Mouse (Mus musculus): ENCODE data around the gene Ntf5. TPM values are rescaled to one million over a fixed set of nuclear protein-coding genes. Genes with fewer than 3 reads are reported as not detected.
"Not testable (repeated sequence)": the region's sequence is repeated elsewhere in the genome, so short reads cannot be mapped to it uniquely, and the experiment has no call there.

The Ntf5 gene
- polyA plus RNA-seq, 1 experiment from 2014 or later, result not detected

- H3K27me3 ChIP-seq (ENCODE audit: control insufficient read depth, insufficient read depth, low read length); H3K27ac ChIP-seq (ENCODE audit: low read depth, low read length); ATAC-seq (ENCODE audit: low read depth); H3K9ac ChIP-seq (replicated peaks; ENCODE audit: low read depth, low read length); H3K4me2 ChIP-seq (ENCODE audit: low read depth, low read length); H3K4me3 ChIP-seq (ENCODE audit: low read depth, low read length); H3K9me3 ChIP-seq (ENCODE audit: control insufficient read depth, low read length): not testable (repeated sequence)
- Histone ChIP-seq H3K4me1 (ENCODE audit: control insufficient read depth, insufficient read depth, low read length) (peaks cover 24% of the 10 kb centered on the region), H3K36me3 (ENCODE audit: control insufficient read depth, insufficient read depth, low read length) (peaks cover 19% of the 10 kb centered on the region; the same call in 1 of the 2 replicates)
- WGBS, result 82% methylated on average over 4 of the region's 4 CpGs
Measured at GRCm38 (mm10) chr7:45462868-45463267, 49.4 kb downstream of the Ntf5 start.

DNA sequence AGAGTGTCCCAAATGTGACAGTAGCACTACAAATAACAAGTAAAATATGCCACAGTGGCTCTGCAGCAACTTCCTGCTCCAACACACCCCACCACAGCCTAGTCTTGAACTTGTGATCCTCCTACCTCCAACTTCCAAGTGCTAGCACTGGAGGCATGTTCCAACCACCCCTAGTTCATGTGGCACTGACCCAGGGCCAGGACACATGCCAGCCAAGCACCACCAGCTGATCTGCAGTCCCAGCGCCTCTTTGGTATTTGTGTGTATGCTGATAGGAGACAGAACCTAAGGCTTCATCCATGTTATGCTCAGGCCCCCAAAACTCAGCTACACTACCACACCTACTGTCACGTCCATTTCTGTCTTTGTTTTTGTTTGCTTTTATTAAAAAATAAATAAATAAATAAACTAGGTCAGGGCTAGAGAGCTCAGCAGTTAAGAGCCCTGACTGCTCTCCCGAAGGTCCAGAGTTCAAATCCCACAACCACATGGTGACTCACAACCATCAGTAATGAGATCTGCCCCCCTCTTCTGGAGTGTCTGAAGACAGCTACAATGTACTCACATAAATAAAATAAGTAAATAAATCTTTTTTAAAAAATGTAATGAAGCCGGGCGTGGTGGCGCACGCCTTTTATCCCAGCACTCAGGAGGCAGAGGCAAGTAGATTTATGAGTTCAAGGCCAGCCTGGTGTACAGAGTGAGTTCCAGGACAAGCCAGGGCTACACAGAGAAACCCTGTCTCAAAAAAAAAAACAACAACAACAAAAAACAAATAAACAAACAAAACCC, 50.7 kb downstream of the Ntf5 start:
- Histone ChIP-seq H3K27ac (ENCODE audit: low read depth, low read length) (no peak overlapping the region), H3K4me1 (ENCODE audit: control insufficient read depth, insufficient read depth, low read length) (peaks cover 20% of the 10 kb centered on the region), H3K4me3 (ENCODE audit: low read depth, low read length) (no peak overlapping the region), H3K36me3 (ENCODE audit: control insufficient read depth, insufficient read depth, low read length) (peaks cover 15% of the 10 kb centered on the region; the same call in 1 of the 2 replicates), H3K4me2 (ENCODE audit: low read depth, low read length) (no peak overlapping the region), H3K9ac (replicated peaks; ENCODE audit: low read depth, low read length) (no peak overlapping the region), H3K9me3 (ENCODE audit: control insufficient read depth, low read length) (no peaks in the 10 kb centered on the region), H3K27me3 (ENCODE audit: control insufficient read depth, insufficient read depth, low read length) (no peaks in the 10 kb centered on the region)
- no peak for ATAC-seq (ENCODE audit: low read depth)
- WGBS, result 98% methylated on average over 7 of the region's 7 CpGs

DNA sequence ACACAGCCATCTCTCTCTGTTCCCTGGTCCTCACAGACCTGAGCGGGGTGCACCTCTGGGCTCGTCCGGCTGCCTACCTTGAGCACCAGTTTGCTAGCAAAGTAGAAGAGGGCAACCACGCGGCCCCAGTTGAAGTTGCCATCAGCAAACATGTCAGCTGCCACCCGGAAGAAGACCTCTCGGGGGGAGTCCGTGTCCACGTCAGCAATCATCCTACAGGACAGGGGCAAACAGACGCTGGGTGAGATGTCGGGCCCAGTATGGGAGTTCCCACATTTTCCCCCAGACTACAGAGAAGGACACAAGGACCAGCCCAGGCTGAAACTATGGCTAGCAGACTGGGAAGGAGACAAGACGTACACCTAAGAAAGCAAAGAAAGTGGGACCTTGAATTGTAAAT, 51.6 kb downstream of the Ntf5 start:
- H3K9ac ChIP-seq (replicated peaks; ENCODE audit: low read depth, low read length), result no peak overlapping the region
- 96% methylated on average over 12 of the region's 12 CpGs for WGBS

DNA sequence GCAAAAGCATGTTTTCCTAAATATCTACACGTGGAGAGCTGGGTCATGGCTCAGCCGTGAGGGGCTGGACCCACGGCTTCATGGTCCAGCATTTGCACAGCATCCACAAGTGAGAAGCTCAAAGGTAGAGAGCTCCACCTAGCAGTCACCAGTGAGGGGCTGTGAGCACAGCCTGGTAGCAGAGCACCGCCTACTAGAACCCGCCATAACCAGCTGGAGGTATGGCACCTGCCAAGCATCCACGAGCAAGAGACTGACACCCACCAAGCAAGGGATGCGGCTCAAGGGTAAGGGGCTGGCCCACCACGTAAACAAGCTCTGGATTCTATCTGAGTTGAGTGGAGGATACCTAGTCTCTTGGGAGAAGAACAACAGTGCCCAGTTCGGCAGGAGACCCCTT, 52.1 kb downstream of the Ntf5 start:
- Histone ChIP-seq H3K4me2 (ENCODE audit: low read depth, low read length) (peak overlapping the region; percentile 89), H3K27me3 (ENCODE audit: control insufficient read depth, insufficient read depth, low read length) (no peaks in the 10 kb centered on the region), H3K36me3 (ENCODE audit: control insufficient read depth, insufficient read depth, low read length) (peaks cover 15% of the 10 kb centered on the region; the same call in 1 of the 2 replicates), H3K4me1 (ENCODE audit: control insufficient read depth, insufficient read depth, low read length) (peaks cover 16% of the 10 kb centered on the region), H3K4me3 (ENCODE audit: low read depth, low read length) (peak overlapping the region; percentile 85), H3K9me3 (ENCODE audit: control insufficient read depth, low read length) (no peaks in the 10 kb centered on the region), H3K27ac (ENCODE audit: low read depth, low read length) (no peak overlapping the region), H3K9ac (replicated peaks; ENCODE audit: low read depth, low read length) (peak overlapping the region; percentile 78)
- WGBS, result 84% methylated on average over 9 of the region's 9 CpGs
- ATAC-seq (ENCODE audit: low read depth), result no peak

More for the DNA sequence above, 51.6 kb downstream of the Ntf5 start:
- H3K36me3 ChIP-seq (ENCODE audit: control insufficient read depth, insufficient read depth, low read length), result peaks cover 15% of the 10 kb centered on the region; the same call in 1 of the 2 replicates
- ATAC-seq (ENCODE audit: low read depth), result no peak
- H3K27ac ChIP-seq (ENCODE audit: low read depth, low read length), result no peak overlapping the region
- no peaks in the 10 kb centered on the region for H3K9me3 ChIP-seq (ENCODE audit: control insufficient read depth, low read length)
- peaks cover 19% of the 10 kb centered on the region for H3K4me1 ChIP-seq (ENCODE audit: control insufficient read depth, insufficient read depth, low read length)
- H3K4me3 ChIP-seq (ENCODE audit: low read depth, low read length), result no peak overlapping the region
- no peak overlapping the region for H3K4me2 ChIP-seq (ENCODE audit: low read depth, low read length)
- no peaks in the 10 kb centered on the region for H3K27me3 ChIP-seq (ENCODE audit: control insufficient read depth, insufficient read depth, low read length)

DNA sequence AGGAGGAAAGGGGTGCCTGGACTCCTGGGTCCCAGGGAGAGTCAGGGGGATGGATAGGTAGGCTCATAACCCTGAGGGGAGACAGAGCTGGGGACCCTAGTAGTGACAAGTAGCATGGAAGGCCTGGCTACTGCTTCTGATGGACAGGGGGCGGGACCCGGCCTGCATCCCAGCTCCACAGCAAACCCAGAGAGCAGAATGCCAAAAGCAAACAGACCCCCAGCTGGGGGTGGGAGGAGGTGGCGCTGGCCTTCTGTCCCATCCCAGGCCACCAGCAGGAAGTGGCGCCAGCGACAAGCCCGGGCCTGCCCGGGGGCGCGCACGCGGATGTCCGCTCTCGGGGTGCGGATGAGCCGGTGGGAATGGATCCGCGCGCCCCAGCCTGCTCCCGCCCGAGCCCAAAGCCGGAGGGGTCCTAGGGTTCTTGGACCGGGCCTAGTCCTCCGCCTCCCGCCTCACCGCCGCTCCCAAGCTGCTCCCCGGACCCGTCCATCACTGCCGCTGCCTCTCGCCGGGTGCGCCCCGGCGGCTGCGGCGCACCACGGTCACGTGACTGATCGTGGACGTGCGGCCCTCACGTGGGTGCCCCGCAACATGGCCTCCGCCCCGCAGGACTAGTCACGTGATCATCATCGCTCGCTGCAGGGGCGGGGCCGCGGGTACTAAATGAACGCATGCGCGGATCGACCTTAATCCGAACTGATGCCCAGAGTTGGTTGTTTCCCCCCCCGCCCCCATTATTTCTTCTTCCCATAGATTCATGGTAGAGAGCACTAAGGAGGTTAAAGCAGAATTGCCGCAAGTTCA, 53.0 kb downstream of the Ntf5 start, which contains the start of gene Bax:
TSS of gene Bax (minus strand) at position 616 of the 807 bp plus-strand sequence.
- Histone ChIP-seq H3K27me3 (ENCODE audit: control insufficient read depth, insufficient read depth, low read length) (no peaks in the 10 kb centered on the region), H3K4me1 (ENCODE audit: control insufficient read depth, insufficient read depth, low read length) (peaks cover 13% of the 10 kb centered on the region), H3K4me2 (ENCODE audit: low read depth, low read length) (peak within 1 kb of the TSS; percentile 89), H3K36me3 (ENCODE audit: control insufficient read depth, insufficient read depth, low read length) (peaks cover 15% of the 10 kb centered on the region; the same call in 1 of the 2 replicates), H3K9ac (replicated peaks; ENCODE audit: low read depth, low read length) (peak within 1 kb of the TSS; percentile 78), H3K9me3 (ENCODE audit: control insufficient read depth, low read length) (no peaks in the 10 kb centered on the region), H3K4me3 (ENCODE audit: low read depth, low read length) (peak within 1 kb of the TSS; percentile 85), H3K27ac (ENCODE audit: low read depth, low read length) (0 out of 2 replicates have a peak within 1 kb of the TSS, but pooled peaks have one; percentile 60)
- WGBS, result under 1% methylated on average over 58 of the region's 58 CpGs
- ATAC-seq (ENCODE audit: low read depth), result peak; percentile 73

Small RNA genes within 50 kb of the gene (microRNA-seq; reads per million reads assigned to microRNA genes)
- not detected for gene Gm22133

Other genes with a start within 250 kb of the Ntf5 start
- gene Slc17a7, start 249.7 kb upstream of the Ntf5 start, polyA plus RNA-seq (2014; fragmentation: Nextera tagmentation; extraction: Ambion mirVana), result 0.71 TPM in 1 of 2 replicates, not detected in the other
- gene Gfy, start 234.1 kb upstream of the Ntf5 start, polyA plus RNA-seq (2014; fragmentation: Nextera tagmentation; extraction: Ambion mirVana), result not detected in 2 replicates
- gene Pth2, start 232.7 kb upstream of the Ntf5 start, polyA plus RNA-seq (2014; fragmentation: Nextera tagmentation; extraction: Ambion mirVana), result not detected in 2 replicates
- gene Ccdc155, start 208.8 kb upstream of the Ntf5 start, polyA plus RNA-seq (2014; fragmentation: Nextera tagmentation; extraction: Ambion mirVana), result 0.15 and 0.50 TPM in 2 replicates
- gene Dkkl1, start 201.5 kb upstream of the Ntf5 start, polyA plus RNA-seq (2014; fragmentation: Nextera tagmentation; extraction: Ambion mirVana), result 11.8 and 12.9 TPM in 2 replicates
- gene Tead2, start 197.9 kb upstream of the Ntf5 start, polyA plus RNA-seq (2014; fragmentation: Nextera tagmentation; extraction: Ambion mirVana), result 24.5 and 39.9 TPM in 2 replicates
- 1.0 and 1.6 TPM in 2 replicates for gene Cd37, start 174.6 kb upstream of the Ntf5 start, polyA plus RNA-seq (2014; fragmentation: Nextera tagmentation; extraction: Ambion mirVana)
- 0.75 and 0.99 TPM in 2 replicates for gene Slc6a16, start 172.6 kb upstream of the Ntf5 start, polyA plus RNA-seq (2014; fragmentation: Nextera tagmentation; extraction: Ambion mirVana)
- not detected in 2 replicates for gene Slc6a21, start 136.2 kb upstream of the Ntf5 start, polyA plus RNA-seq (2014; fragmentation: Nextera tagmentation; extraction: Ambion mirVana)
- 9.1 and 10.9 TPM in 2 replicates for gene Trpm4, start 79.9 kb upstream of the Ntf5 start, polyA plus RNA-seq (2014; fragmentation: Nextera tagmentation; extraction: Ambion mirVana)
- 0.13 and 0.52 TPM in 2 replicates for gene Hrc, start 78.4 kb upstream of the Ntf5 start, polyA plus RNA-seq (2014; fragmentation: Nextera tagmentation; extraction: Ambion mirVana)
- gene Ppfia3, start 46.7 kb upstream of the Ntf5 start, polyA plus RNA-seq (2014; fragmentation: Nextera tagmentation; extraction: Ambion mirVana), result 28.4 and 30.4 TPM in 2 replicates
- gene Lin7b, start 43.1 kb upstream of the Ntf5 start, polyA plus RNA-seq (2014; fragmentation: Nextera tagmentation; extraction: Ambion mirVana), result 24.9 and 49.4 TPM in 2 replicates
- gene Snrnp70, start 18.0 kb upstream of the Ntf5 start, polyA plus RNA-seq (2014; fragmentation: Nextera tagmentation; extraction: Ambion mirVana), result 76.1 and 93.7 TPM in 2 replicates
- gene Kcna7, start 8.0 kb upstream of the Ntf5 start, polyA plus RNA-seq (2014; fragmentation: Nextera tagmentation; extraction: Ambion mirVana), result not detected in 2 replicates
- gene Lhb, start 7.1 kb downstream of the Ntf5 start, polyA plus RNA-seq (2014; fragmentation: Nextera tagmentation; extraction: Ambion mirVana), result not detected in 2 replicates
- 18.1 and 19.9 TPM in 2 replicates for gene Gys1, start 21.1 kb downstream of the Ntf5 start, polyA plus RNA-seq (2014; fragmentation: Nextera tagmentation; extraction: Ambion mirVana)
- gene Ruvbl2, start 24.4 kb downstream of the Ntf5 start, polyA plus RNA-seq (2014; fragmentation: Nextera tagmentation; extraction: Ambion mirVana), result 86.8 and 95.3 TPM in 2 replicates
- gene Ftl1, start 46.2 kb downstream of the Ntf5 start, polyA plus RNA-seq (2014; fragmentation: Nextera tagmentation; extraction: Ambion mirVana), result 5,062 and 5,088 TPM in 2 replicates
- 107 and 215 TPM in 2 replicates for gene Bax, start 53.2 kb downstream of the Ntf5 start, polyA plus RNA-seq (2014; fragmentation: Nextera tagmentation; extraction: Ambion mirVana)
- 0.17 and 0.31 TPM in 2 replicates for gene Tulp2, start 68.2 kb downstream of the Ntf5 start, polyA plus RNA-seq (2014; fragmentation: Nextera tagmentation; extraction: Ambion mirVana)
- not detected in 2 replicates for gene Gm45808, start 73.1 kb downstream of the Ntf5 start, polyA plus RNA-seq (2014; fragmentation: Nextera tagmentation; extraction: Ambion mirVana)
- gene Dhdh, start 75.1 kb downstream of the Ntf5 start, polyA plus RNA-seq (2014; fragmentation: Nextera tagmentation; extraction: Ambion mirVana), result 4.0 and 4.6 TPM in 2 replicates
- gene Nucb1, start 96.7 kb downstream of the Ntf5 start, polyA plus RNA-seq (2014; fragmentation: Nextera tagmentation; extraction: Ambion mirVana), result 115 and 134 TPM in 2 replicates
- 14.0 and 14.2 TPM in 2 replicates for gene Ppp1r15a, start 112.6 kb downstream of the Ntf5 start, polyA plus RNA-seq (2014; fragmentation: Nextera tagmentation; extraction: Ambion mirVana)
- 0.54 and 3.2 TPM in 2 replicates for gene Plekha4, start 112.6 kb downstream of the Ntf5 start, polyA plus RNA-seq (2014; fragmentation: Nextera tagmentation; extraction: Ambion mirVana)
- 0.40 and 0.60 TPM in 2 replicates for gene Hsd17b14, start 141.2 kb downstream of the Ntf5 start, polyA plus RNA-seq (2014; fragmentation: Nextera tagmentation; extraction: Ambion mirVana)
- gene Bcat2, start 156.5 kb downstream of the Ntf5 start, polyA plus RNA-seq (2014; fragmentation: Nextera tagmentation; extraction: Ambion mirVana), result 15.8 and 19.2 TPM in 2 replicates
- gene Fgf21, start 201.8 kb downstream of the Ntf5 start, polyA plus RNA-seq (2014; fragmentation: Nextera tagmentation; extraction: Ambion mirVana), result not detected in 2 replicates
- gene Fut1, start 203.6 kb downstream of the Ntf5 start, polyA plus RNA-seq (2014; fragmentation: Nextera tagmentation; extraction: Ambion mirVana), result not detected in 2 replicates
- not detected in 2 replicates for gene Izumo1, start 208.1 kb downstream of the Ntf5 start, polyA plus RNA-seq (2014; fragmentation: Nextera tagmentation; extraction: Ambion mirVana)
- gene Rasip1, start 213.8 kb downstream of the Ntf5 start, polyA plus RNA-seq (2014; fragmentation: Nextera tagmentation; extraction: Ambion mirVana), result 12.8 and 14.2 TPM in 2 replicates
- gene Mamstr, start 226.3 kb downstream of the Ntf5 start, polyA plus RNA-seq (2014; fragmentation: Nextera tagmentation; extraction: Ambion mirVana), result 2.6 and 3.0 TPM in 2 replicates

Data from neural tube, embryonic 14.5 days (tissue).